Mouse (Mus musculus) limb, embryonic 14.5 days (tissue): ENCODE results near the gene Coq4. TPM values are rescaled to one million over a fixed set of nuclear protein-coding genes. Genes with fewer than 3 reads are reported as not detected.

Experiments
- ATAC-seq: fragments of 200-750 bp; cut with Nextera tagmentation; 2 replicates; pipeline ENCODE4 v1.8.0; 2017; ENCODE audit warnings: low read depth, moderate number of reproducible peaks, moderate TSS enrichment; ENCODE audit not compliant: low FRiP score
- DNase-seq: peaks from one replicate; pipeline ENCODE4 v3.0.0-alpha.2; 2015; ENCODE audit warnings: low spot score
- H3K27ac ChIP-seq: fragments of 300-500 bp; sonication (generic); replicated peaks from 2 replicates; pipeline ENCODE4 v1.5.1; 2014; ENCODE audit warnings: low read depth, mild to moderate bottlenecking, low read length, moderate library complexity, mixed read lengths
- H3K27me3 ChIP-seq: fragments of 300-500 bp; sonication (generic); 2 replicates; pipeline ENCODE4 v1.6.1; 2014; ENCODE audit warnings: low read length, mixed read lengths; ENCODE audit not compliant: control insufficient read depth, insufficient read depth
- H3K36me3 ChIP-seq: fragments of 300-500 bp; sonication (generic); 2 replicates; pipeline ENCODE4 v1.6.1; 2014; ENCODE audit warnings: mild to moderate bottlenecking, low read length, moderate library complexity, mixed read lengths; ENCODE audit not compliant: control insufficient read depth, insufficient read depth
- H3K4me1 ChIP-seq: fragments of 300-500 bp; sonication (generic); 2 replicates; pipeline ENCODE4 v1.6.1; 2014; ENCODE audit warnings: antibody characterized with exemption, low read length, mixed read lengths; ENCODE audit not compliant: control insufficient read depth, insufficient read depth
- H3K4me2 ChIP-seq: fragments of 300-500 bp; sonication (generic); replicated peaks from 2 replicates; pipeline ENCODE4 v1.6.1; 2014; ENCODE audit warnings: low read depth, mild to moderate bottlenecking, low read length, moderate library complexity; ENCODE audit not compliant: severe bottlenecking
- H3K4me3 ChIP-seq: fragments of 300-500 bp; sonication (generic); replicated peaks from 2 replicates; pipeline ENCODE4 v1.5.1; 2014; ENCODE audit warnings: low read length
- H3K9ac ChIP-seq: fragments of 300-500 bp; sonication (generic); 2 replicates; pipeline ENCODE4 v1.6.1; 2014; ENCODE audit warnings: mild to moderate bottlenecking, low read depth, low read length, moderate library complexity; ENCODE audit not compliant: severe bottlenecking
- H3K9me3 ChIP-seq: fragments of 300-500 bp; sonication (generic); 2 replicates; pipeline ENCODE4 v1.6.1; 2016; ENCODE audit warnings: low read length; ENCODE audit not compliant: control insufficient read depth
- POLR2A ChIP-seq: fragments of 200-500 bp; IDR thresholded peaks from 2 replicates; pipeline ENCODE4 v1.8.0; 2012; ENCODE audit warnings: inconsistent platforms, mild to moderate bottlenecking, moderate library complexity, borderline replicate concordance; ENCODE audit not compliant: insufficient read depth, insufficient read length; ENCODE audit errors: extremely low read depth
- WGBS: fragments of 180-500 bp; shearing (Covaris S2); extraction: QIAGEN DNeasy Blood & Tissue Kit; methylation state at CpG from one replicate; pipeline ENCODE4 v1.1.7; 2014; 5-methylcytosine and 5-hydroxymethylcytosine counted together
- polyA plus RNA-seq, 2 experiments: library from polyadenylated mRNA; depleted of rRNA in 1 of 2; stranded (reverse) in 1 of 2; unstranded in 1 of 2; fragments of >200 nt; fragmentation: Nextera tagmentation in 1 of 2; extraction: Ambion mirVana in 1 of 2; gene quantifications; 2 replicates each; pipeline versions ENCODE4 v1.2.1 to v1.2.3; 2012 to 2014

Coq4 gene
- polyA plus RNA-seq, 2 experiments: 27.2 to 29.4 TPM

- Histone ChIP-seq H3K27me3 (peaks cover 23% of the 10 kb centered on the region), H3K27ac (no peak overlapping the region), H3K36me3 (no peaks in the 10 kb centered on the region), H3K4me3 (no peak overlapping the region), H3K4me1 (no peaks in the 10 kb centered on the region), H3K4me2 (no peak overlapping the region), H3K9me3 (no peaks in the 10 kb centered on the region), H3K9ac (no peak overlapping the region)
- DNase-seq (no peak), ATAC-seq (no peak)
- no peak for TF ChIP-seq POLR2A
These were observed 31.6 kb upstream of the Coq4 start for GRCm38 (mm10) chr2:29755693-29756092.

- Histone ChIP-seq H3K9ac (no peak overlapping the region), H3K4me1 (no peaks in the 10 kb centered on the region), H3K4me2 (no peak overlapping the region), H3K9me3 (no peaks in the 10 kb centered on the region), H3K27ac (no peak overlapping the region), H3K27me3 (no peaks in the 10 kb centered on the region), H3K36me3 (no peaks in the 10 kb centered on the region), H3K4me3 (no peak overlapping the region)
- 8% methylated on average over 1 of the region's 1 CpGs for WGBS
- no peak for TF ChIP-seq POLR2A
- ATAC-seq: no peak
- DNase-seq: peak; percentile 74
These were observed 22.5 kb upstream of the Coq4 start for GRCm38 (mm10) chr2:29764831-29765230.

GRCm38 (mm10) chr2:29767976-29768709 is 19.1 kb upstream of the Coq4 start:
- no peak for ATAC-seq
- 54% methylated on average over 11 of the region's 11 CpGs for WGBS

GRCm38 (mm10) chr2:29768901-29769300 is 18.4 kb upstream of the Coq4 start:
- DNase-seq (no peak), ATAC-seq (no peak)
- H3K27ac ChIP-seq: no peak overlapping the region
- no peak for TF ChIP-seq POLR2A
- H3K9me3 ChIP-seq: no peaks in the 10 kb centered on the region
- H3K4me2 ChIP-seq: no peak overlapping the region
- H3K27me3 ChIP-seq: no peaks in the 10 kb centered on the region
- no peaks in the 10 kb centered on the region for H3K36me3 ChIP-seq
- 57% methylated on average over 9 of the region's 9 CpGs for WGBS
- no peak overlapping the region for H3K9ac ChIP-seq
- no peaks in the 10 kb centered on the region for H3K4me1 ChIP-seq
- no peak overlapping the region for H3K4me3 ChIP-seq

More at GRCm38 (mm10) chr2:29767976-29768709, 19.1 kb upstream of the Coq4 start:
- no peak overlapping the region for H3K4me3 ChIP-seq
- H3K27ac ChIP-seq: no peak overlapping the region
- H3K9me3 ChIP-seq: no peaks in the 10 kb centered on the region
- H3K4me1 ChIP-seq: no peaks in the 10 kb centered on the region
- no peak for TF ChIP-seq POLR2A
- H3K27me3 ChIP-seq: no peaks in the 10 kb centered on the region
- H3K4me2 ChIP-seq: no peak overlapping the region
- no peak overlapping the region for H3K9ac ChIP-seq
- no peak for DNase-seq
- H3K36me3 ChIP-seq: no peaks in the 10 kb centered on the region

- no peak overlapping the region for H3K4me2 ChIP-seq
- H3K36me3 ChIP-seq: no peaks in the 10 kb centered on the region
- no peaks in the 10 kb centered on the region for H3K27me3 ChIP-seq
- no peak overlapping the region for H3K9ac ChIP-seq
- no peak overlapping the region for H3K27ac ChIP-seq
- no peaks in the 10 kb centered on the region for H3K9me3 ChIP-seq
- H3K4me3 ChIP-seq: no peak overlapping the region
- TF ChIP-seq POLR2A: no peak
- DNase-seq (no peak), ATAC-seq (no peak)
- H3K4me1 ChIP-seq: no peaks in the 10 kb centered on the region
These were observed 17.1 kb upstream of the Coq4 start for GRCm38 (mm10) chr2:29770162-29770561.
